In genomic region chr6:85835104-85835503, GRCm38 (mm10) we compare ENCODE assay signal across 20 mouse cellular contexts. TPM values are rescaled to one million over a fixed set of nuclear protein-coding genes. Genes with fewer than 3 reads are reported as not detected.
DNase-seq lines count a peak whose midpoint lies in the region; ATAC-seq and TF ChIP-seq lines count a peak whose summit lies in the region.
"Not testable (repeated sequence)": the region's sequence is repeated elsewhere in the genome, so short reads cannot be mapped to it uniquely, and the experiment has no call there.
"Had no signal": no experiment of that assay in that cellular context is flagged by ENCODE, and none has a peak within 500 bp of the region (broad histone marks: within the 10 kb centered on the region; RNA-seq: fewer than 3 reads in every experiment).

No protein-coding gene starts in this region.

- not testable (repeated sequence) for H3K4me1 ChIP-seq in intestine, embryonic 16.5 days (ENCODE audit: control insufficient read depth, insufficient read depth, low read length); kidney, embryonic 14.5 days (ENCODE audit: control insufficient read depth, insufficient read depth, low read length)
- peaks cover 15% of the 10 kb centered on the region for H3K4me1 ChIP-seq in kidney, adult 2 months (ENCODE audit: control insufficient read depth, insufficient read depth, low read length)
- peaks cover 22% of the 10 kb centered on the region for H3K4me1 ChIP-seq in small intestine, adult 2 months (ENCODE audit: control insufficient read depth, insufficient read depth, insufficient read length, low read length)

- DNase-seq in kidney, adult 2 months: peak; percentile 86
- DNase-seq in kidney, postnatal 10 days: peak; percentile 30
- DNase-seq in kidney, postnatal 36 days: peak; percentile 62 to 80

- ATAC-seq in cerebellum, adult (ENCODE audit: insufficient number of reproducible peaks, low FRiP score, low TSS enrichment): peak; percentile 67; the same call in 1 of the 2 replicates
- peak; percentile 55 for ATAC-seq in intestine, embryonic 16.5 days
- peak; percentile 36; the same call in 1 of the 2 replicates for ATAC-seq in kidney, embryonic 14.5 days (ENCODE audit: low FRiP score, low TSS enrichment)

- not testable (repeated sequence) for H3K27me3 ChIP-seq in intestine, embryonic 16.5 days (replicated peaks; ENCODE audit: control insufficient read depth, insufficient read depth, low read length); kidney, adult 2 months (replicated peaks; ENCODE audit: control insufficient read depth, insufficient read depth, low read length); kidney, embryonic 14.5 days (ENCODE audit: control insufficient read depth, insufficient read depth, low read length); small intestine, adult 2 months (ENCODE audit: control insufficient read depth, insufficient read depth, low read length)

- H3K27ac ChIP-seq in intestine, embryonic 16.5 days (ENCODE audit: low read length); kidney, adult 2 months (ENCODE audit: insufficient read depth, low read depth, low read length); kidney, embryonic 14.5 days (ENCODE audit: low read depth, low read length): not testable (repeated sequence)
- H3K27ac ChIP-seq in small intestine, adult 2 months (ENCODE audit: insufficient read depth, low read depth, low read length): peak overlapping the region; percentile 93

- H3K4me3 ChIP-seq in intestine, embryonic 16.5 days (ENCODE audit: low read length); kidney, adult 2 months (ENCODE audit: insufficient read depth, low read depth, low read length); kidney, embryonic 14.5 days (ENCODE audit: low read length); small intestine, adult 2 months (ENCODE audit: low read depth, low read length): not testable (repeated sequence)

- not testable (repeated sequence) for H3K9ac ChIP-seq in intestine, embryonic 16.5 days (ENCODE audit: low read depth, low read length); kidney, embryonic 14.5 days (ENCODE audit: low read depth, low read length)

- 52% methylated on average over 1 of the region's 2 CpGs for WGBS in intestine, embryonic 16.5 days
- 50% methylated on average over 1 of the region's 2 CpGs for WGBS in kidney, adult 2 months
- 20% methylated on average over 1 of the region's 2 CpGs for WGBS in kidney, embryonic 14.5 days
- WGBS in small intestine, adult 2 months: 44% methylated on average over 1 of the region's 2 CpGs

- TF ChIP-seq CTCF in kidney, adult 2 months (conservative IDR thresholded peaks at IDR 0.05; ENCODE audit: insufficient read depth, insufficient read length, low read depth, low read length); small intestine, adult 2 months (IDR thresholded peaks at IDR 0.05; ENCODE audit: extremely low read depth, insufficient read length, insufficient replicate concordance, low read depth, low read length): not testable (repeated sequence)

- H3K9me3 ChIP-seq in intestine, embryonic 16.5 days (ENCODE audit: control insufficient read depth, low read length); kidney, embryonic 14.5 days (ENCODE audit: control insufficient read depth, low read length): not testable (repeated sequence)

- TF ChIP-seq POLR2A in kidney, adult 2 months (IDR thresholded peaks at IDR 0.05; ENCODE audit: low read depth, low read length); small intestine, adult 2 months (IDR thresholded peaks at IDR 0.05; ENCODE audit: low read depth, low read length): not testable (repeated sequence)

- not testable (repeated sequence) for H3K36me3 ChIP-seq in intestine, embryonic 16.5 days (ENCODE audit: control insufficient read depth, insufficient read depth, low read length); kidney, adult 2 months (ENCODE audit: control insufficient read depth, insufficient read depth, low read length); kidney, embryonic 14.5 days (ENCODE audit: control insufficient read depth, insufficient read depth, low read length); small intestine, adult 2 months (ENCODE audit: control insufficient read depth, insufficient read depth, low read length)

- H3K4me2 ChIP-seq in intestine, embryonic 16.5 days (ENCODE audit: low read depth, low read length); kidney, embryonic 14.5 days (replicated peaks; ENCODE audit: low read depth, low read length): not testable (repeated sequence)

RNA-seq across cellular contexts. Expression of gene Nat8, which starts 3.2 kb away (rescaled TPM):
- 7.3 and 12.6 TPM in 2 replicates for polyA plus RNA-seq in intestine, embryonic 16.5 days (2015; fragmentation: Nextera tagmentation; extraction: Ambion mirVana)
- 235 and 248 TPM in 2 replicates for polyA plus RNA-seq in kidney, adult 2 months (2012; rRNA removed)
- 0.29 and 0.64 TPM in 2 replicates for polyA plus RNA-seq in kidney, embryonic 14.5 days (2014; fragmentation: Nextera tagmentation; extraction: Ambion mirVana)
- 60.8 and 66.8 TPM in 2 replicates for polyA plus RNA-seq in small intestine, adult 2 months (2012; rRNA removed)
- polyA plus RNA-seq: activated CD4-positive, CD25-positive, alpha-beta regulatory T cell, adult 4 months; brain, embryonic 14.5 days; embryonic facial prominence, embryonic 11.5 days; embryonic facial prominence, embryonic 14.5 days; forebrain, embryonic 10.5 days; forebrain, embryonic 13.5 days; forebrain, embryonic 16.5 days; heart, adult 2 months; heart, embryonic 11.5 days; heart, embryonic 14.5 days; heart, postnatal 0 days; hindbrain, embryonic 12.5 days; hindbrain, embryonic 15.5 days had no signal

RNA-seq across cellular contexts. Expression of gene Nat8f5, which starts 14.3 kb away (rescaled TPM):
- 0.59 and 0.65 TPM in 2 replicates for polyA plus RNA-seq in intestine, embryonic 16.5 days (2015; fragmentation: Nextera tagmentation; extraction: Ambion mirVana)
- 29.0 and 32.2 TPM in 2 replicates for polyA plus RNA-seq in kidney, adult 2 months (2012; rRNA removed)
- not detected in 2 replicates for polyA plus RNA-seq in kidney, embryonic 14.5 days (2014; fragmentation: Nextera tagmentation; extraction: Ambion mirVana)
- polyA plus RNA-seq in small intestine, adult 2 months (2012; rRNA removed): 14.4 and 46.1 TPM in 2 replicates
- polyA plus RNA-seq: activated CD4-positive, CD25-positive, alpha-beta regulatory T cell, adult 4 months; brain, embryonic 14.5 days; embryonic facial prominence, embryonic 11.5 days; embryonic facial prominence, embryonic 14.5 days; forebrain, embryonic 10.5 days; forebrain, embryonic 13.5 days; forebrain, embryonic 16.5 days; heart, adult 2 months; heart, embryonic 11.5 days; heart, embryonic 14.5 days; heart, postnatal 0 days; hindbrain, embryonic 12.5 days had no signal

RNA-seq across cellular contexts. Expression of gene Nat8f6, which starts 14.3 kb away (rescaled TPM):
- polyA plus RNA-seq in intestine, embryonic 16.5 days (2015; fragmentation: Nextera tagmentation; extraction: Ambion mirVana): not detected in 2 replicates
- polyA plus RNA-seq in kidney, adult 2 months (2012; rRNA removed): 214 and 260 TPM in 2 replicates
- not detected in 2 replicates for polyA plus RNA-seq in kidney, embryonic 14.5 days (2014; fragmentation: Nextera tagmentation; extraction: Ambion mirVana)
- polyA plus RNA-seq in small intestine, adult 2 months (2012; rRNA removed): 1.9 and 2.3 TPM in 2 replicates
- polyA plus RNA-seq: activated CD4-positive, CD25-positive, alpha-beta regulatory T cell, adult 4 months; brain, embryonic 14.5 days; embryonic facial prominence, embryonic 11.5 days; embryonic facial prominence, embryonic 14.5 days; forebrain, embryonic 10.5 days; forebrain, embryonic 13.5 days; forebrain, embryonic 16.5 days; heart, embryonic 11.5 days; heart, embryonic 14.5 days; heart, postnatal 0 days; hindbrain, embryonic 12.5 days; hindbrain, embryonic 15.5 days had no signal

RNA-seq across cellular contexts. Expression of gene Nat8f2, which starts 33.9 kb away (rescaled TPM):
- polyA plus RNA-seq in intestine, embryonic 16.5 days (2015; fragmentation: Nextera tagmentation; extraction: Ambion mirVana): 0.04 TPM in 1 of 2 replicates, not detected in the other
- polyA plus RNA-seq in kidney, adult 2 months (2012; rRNA removed): 4.8 and 5.7 TPM in 2 replicates
- polyA plus RNA-seq in kidney, embryonic 14.5 days (2014; fragmentation: Nextera tagmentation; extraction: Ambion mirVana): 0.23 and 0.89 TPM in 2 replicates
- polyA plus RNA-seq in small intestine, adult 2 months (2012; rRNA removed): 0.23 and 0.66 TPM in 2 replicates
- polyA plus RNA-seq: activated CD4-positive, CD25-positive, alpha-beta regulatory T cell, adult 4 months; embryonic facial prominence, embryonic 11.5 days; embryonic facial prominence, embryonic 14.5 days; forebrain, embryonic 10.5 days; forebrain, embryonic 13.5 days; forebrain, embryonic 16.5 days; heart, adult 2 months; heart, embryonic 11.5 days; heart, embryonic 14.5 days; heart, postnatal 0 days; hindbrain, embryonic 12.5 days; hindbrain, embryonic 15.5 days had no signal

Comparison
In these comparisons a context has a peak if more than half of its experiments do, and no peak if none do; other contexts are left out.
1. RNA of gene Nat8f6, which starts 14.3 kb away (polyA plus RNA-seq): 214 to 260 TPM in kidney, adult 2 months; 1.9 to 2.3 TPM in small intestine, adult 2 months, not detected in intestine, embryonic 16.5 days and not detected in kidney, embryonic 14.5 days; every median in the first group is over 10 times any median in the second.
2. DNase-seq: peak in every context shown above with its lines; median percentile 86 in kidney, adult 2 months; 71 in kidney, postnatal 36 days; 30 in kidney, postnatal 10 days.
3. Peak in every context shown above with its lines, with median percentiles within 50 percentile points of each other: ATAC-seq.